Comparison of ENCODE assay signal across 13 mouse cellular contexts in the genomic region with DNA sequence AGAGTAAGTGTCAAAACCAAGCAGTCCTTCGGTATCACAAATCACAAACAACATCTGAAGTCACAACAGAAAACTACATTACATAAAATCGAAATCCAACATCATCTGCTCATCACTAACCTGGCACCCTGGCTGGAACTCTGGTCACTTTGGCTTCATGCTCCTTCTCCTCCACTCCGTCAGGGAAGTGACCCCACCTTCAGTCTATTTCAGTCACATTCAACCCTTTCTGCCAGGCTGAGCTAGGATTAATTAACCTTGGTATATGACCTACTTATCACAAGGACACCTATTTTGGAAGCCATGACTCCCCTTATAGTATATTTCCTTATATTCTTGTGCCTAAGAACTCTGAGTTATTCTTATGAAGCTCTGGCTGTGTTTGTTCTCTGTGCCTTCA.
A peak's percentile ranks its signal among the peaks of the same experiment; 100 is the strongest.
DNase-seq lines count a peak whose midpoint lies in the region; ATAC-seq lines count a peak whose summit lies in the region.
"Had no signal": no experiment of that assay in that cellular context is flagged by ENCODE, and none has a peak within 500 bp of the region (broad histone marks: within the 10 kb centered on the region; RNA-seq: fewer than 3 reads in every experiment).

No protein-coding gene starts in this region.

- 0 out of 2 replicates have a peak, but pooled peaks have one; percentile 31 for ATAC-seq in cerebellum, adult (ENCODE audit: insufficient number of reproducible peaks, low FRiP score, low TSS enrichment)
- ATAC-seq: intestine, embryonic 16.5 days had no signal

- DNase-seq in cerebellum, adult 8-10 months: no peak
- peak; percentile 44 for DNase-seq in cerebellum, adult 9-11 months
- DNase-seq in cerebellum, adult 11 months: no peak
- peak; percentile 23 to 57 for DNase-seq in cerebellum, postnatal 14 days
- no peak for DNase-seq in frontal cortex, postnatal 10 days (ENCODE audit: low spot score in 2 of 2)
- DNase-seq in heart, adult 11 months: no peak
- DNase-seq: adrenal gland, postnatal 14 days; gastrocnemius, adult 2 months; gastrocnemius, postnatal 25 days; heart, postnatal 36 days; kidney, adult 2 months had no signal

Comparison
In these comparisons a context has a peak if more than half of its experiments do, and no peak if none do; other contexts are left out.
1. DNase-seq: peak in cerebellum, adult 9-11 months (single experiment) and cerebellum, postnatal 14 days (2 of 2); none in cerebellum, adult 8-10 months (single experiment), cerebellum, adult 11 months (single experiment), frontal cortex, postnatal 10 days (0 of 2) and heart, adult 11 months (single experiment).